Comparison of ENCODE assay signal across 9 mouse cellular contexts in the genomic region with DNA sequence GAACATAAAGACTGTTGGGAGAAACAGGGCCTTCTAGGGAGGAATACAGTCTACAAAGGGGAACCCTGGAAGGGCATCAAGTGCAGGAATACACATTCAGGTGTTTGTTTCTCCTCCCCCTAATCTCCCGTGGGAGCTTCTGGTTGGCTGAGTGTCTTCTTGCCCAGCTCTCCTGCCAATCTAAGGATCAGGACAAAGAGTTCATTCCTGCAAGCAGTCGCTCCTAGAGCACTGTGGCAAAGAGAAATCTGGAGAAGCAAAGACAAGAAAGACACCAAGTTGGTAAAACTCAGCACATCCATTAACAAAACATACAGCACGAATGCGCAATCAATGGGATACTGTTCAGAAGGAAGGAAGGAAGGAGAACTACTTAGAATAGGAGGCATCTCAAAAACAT. TPM values are rescaled to one million over a fixed set of nuclear protein-coding genes. Genes with fewer than 3 reads are reported as not detected.
A peak's percentile ranks its signal among the peaks of the same experiment; 100 is the strongest.
DNase-seq lines count a peak whose midpoint lies in the region; ATAC-seq and TF ChIP-seq lines count a peak whose summit lies in the region.
"Had no signal": no experiment of that assay in that cellular context is flagged by ENCODE, and none has a peak within 500 bp of the region (broad histone marks: within the 10 kb centered on the region; RNA-seq: fewer than 3 reads in every experiment).

No protein-coding gene starts in this region.

- peaks cover 3% of the 10 kb centered on the region; the same call in 1 of the 2 replicates for H3K4me1 ChIP-seq in lung, embryonic 14.5 days (ENCODE audit: insufficient read depth)
- H3K4me1 ChIP-seq in forebrain, embryonic 15.5 days, result peaks cover 12% of the 10 kb centered on the region
- H3K4me1 ChIP-seq in kidney, embryonic 16.5 days (ENCODE audit: insufficient read depth, low read length), result peaks cover 10% of the 10 kb centered on the region
- H3K4me1 ChIP-seq in neural tube, embryonic 15.5 days, result peaks cover 11% of the 10 kb centered on the region

- H3K4me3 ChIP-seq in lung, embryonic 14.5 days (ENCODE audit: low read depth, low read length), result no peak overlapping the region
- H3K4me3 ChIP-seq in forebrain, embryonic 15.5 days, result 0 out of 2 replicates have a peak overlapping the region, but pooled peaks have one; percentile 63
- H3K4me3 ChIP-seq in kidney, embryonic 16.5 days (ENCODE audit: low read length), result peak overlapping the region; percentile 60
- no peak overlapping the region for H3K4me3 ChIP-seq in neural tube, embryonic 15.5 days (replicated peaks)

- H3K36me3 ChIP-seq in lung, embryonic 14.5 days (ENCODE audit: insufficient read depth), result no peaks in the 10 kb centered on the region
- no peaks in the 10 kb centered on the region for H3K36me3 ChIP-seq in forebrain, embryonic 15.5 days
- H3K36me3 ChIP-seq in kidney, embryonic 16.5 days (ENCODE audit: insufficient read depth, low read length), result no peaks in the 10 kb centered on the region
- H3K36me3 ChIP-seq in neural tube, embryonic 15.5 days, result no peaks in the 10 kb centered on the region

- peak overlapping the region; percentile 77 for H3K4me2 ChIP-seq in lung, embryonic 14.5 days
- H3K4me2 ChIP-seq in forebrain, embryonic 15.5 days (replicated peaks), result peak overlapping the region; percentile 58
- H3K4me2 ChIP-seq in kidney, embryonic 16.5 days (replicated peaks; ENCODE audit: low read depth, low read length), result peak overlapping the region; percentile 63
- H3K4me2 ChIP-seq in neural tube, embryonic 15.5 days, result peak overlapping the region; percentile 59

- no peaks in the 10 kb centered on the region for H3K27me3 ChIP-seq in lung, embryonic 14.5 days (ENCODE audit: insufficient read depth, low read length)
- H3K27me3 ChIP-seq in forebrain, embryonic 15.5 days, result no peaks in the 10 kb centered on the region
- H3K27me3 ChIP-seq in kidney, embryonic 16.5 days (ENCODE audit: insufficient read depth, low read length), result no peaks in the 10 kb centered on the region
- H3K27me3 ChIP-seq in neural tube, embryonic 15.5 days (replicated peaks), result no peaks in the 10 kb centered on the region

- ATAC-seq in lung, embryonic 14.5 days (ENCODE audit: insufficient read depth), result no peak
- no peak for ATAC-seq in forebrain, embryonic 15.5 days (replicated peaks)
- no peak for ATAC-seq in kidney, embryonic 16.5 days (ENCODE audit: low FRiP score, low TSS enrichment)
- ATAC-seq in neural tube, embryonic 15.5 days (ENCODE audit: low FRiP score), result no peak

- H3K9ac ChIP-seq in lung, embryonic 14.5 days, result no peak overlapping the region
- no peak overlapping the region for H3K9ac ChIP-seq in forebrain, embryonic 15.5 days (replicated peaks)
- H3K9ac ChIP-seq in kidney, embryonic 16.5 days (replicated peaks; ENCODE audit: low read length), result peak overlapping the region; percentile 85
- H3K9ac ChIP-seq in neural tube, embryonic 15.5 days (replicated peaks), result peak overlapping the region; percentile 64; the same call in 1 of the 2 replicates

- H3K27ac ChIP-seq in lung, embryonic 14.5 days (ENCODE audit: low read depth), result no peak overlapping the region
- H3K27ac ChIP-seq in forebrain, embryonic 15.5 days (replicated peaks), result no peak overlapping the region
- no peak overlapping the region for H3K27ac ChIP-seq in kidney, embryonic 16.5 days (ENCODE audit: low read length)
- H3K27ac ChIP-seq in neural tube, embryonic 15.5 days (replicated peaks), result no peak overlapping the region

- DNase-seq in lung, embryonic 14.5 days, result no peak
- DNase-seq in lung, postnatal 10 days, result no peak
- no peak for DNase-seq in left cerebral cortex, adult 9 months (ENCODE audit: low spot score in 2 of 2)
- no peak for DNase-seq in thymus, postnatal 0 days (ENCODE audit: low spot score)
- no peak for DNase-seq in gastrocnemius, postnatal 25 days
- DNase-seq: adrenal gland, postnatal 25 days had no signal

- 77% methylated on average over 4 of the region's 4 CpGs for WGBS in lung, embryonic 14.5 days
- WGBS in forebrain, embryonic 15.5 days, result 81% methylated on average over 4 of the region's 4 CpGs
- WGBS in kidney, embryonic 16.5 days, result 79% methylated on average over 4 of the region's 4 CpGs
- 85% methylated on average over 4 of the region's 4 CpGs for WGBS in neural tube, embryonic 15.5 days

- H3K9me3 ChIP-seq in lung, embryonic 14.5 days (ENCODE audit: low read depth, low read length), result no peaks in the 10 kb centered on the region
- H3K9me3 ChIP-seq in forebrain, embryonic 15.5 days, result no peaks in the 10 kb centered on the region
- H3K9me3 ChIP-seq in kidney, embryonic 16.5 days (ENCODE audit: low read length), result no peaks in the 10 kb centered on the region
- H3K9me3 ChIP-seq in neural tube, embryonic 15.5 days (replicated peaks), result no peaks in the 10 kb centered on the region

- TF ChIP-seq CTCF in lung, embryonic 14.5 days (IDR thresholded peaks at IDR 0.05; ENCODE audit: low read depth), result no peak

RNA-seq across cellular contexts. Expression of gene Cpped1, which starts 1.4 kb away (rescaled TPM):
- polyA plus RNA-seq in lung, embryonic 14.5 days (2014; fragmentation: Nextera tagmentation; extraction: Ambion mirVana), result 24.3 and 26.0 TPM in 2 replicates
- 13.6 and 14.3 TPM in 2 replicates for polyA plus RNA-seq in forebrain, embryonic 15.5 days (2015; fragmentation: Nextera tagmentation; extraction: Ambion mirVana)
- polyA plus RNA-seq in kidney, embryonic 16.5 days (2015; fragmentation: Nextera tagmentation; extraction: Ambion mirVana), result 32.2 and 33.5 TPM in 2 replicates
- 12.8 and 16.7 TPM in 2 replicates for polyA plus RNA-seq in neural tube, embryonic 15.5 days (2015; fragmentation: Nextera tagmentation; extraction: Ambion mirVana)
- 10.6 and 10.7 TPM in 2 replicates for polyA plus RNA-seq in thymus, postnatal 0 days (2015; fragmentation: Nextera tagmentation; extraction: Ambion mirVana)
- total RNA-seq in gastrocnemius, postnatal 25 days (2021), result 10 to 100 TPM; 29.5 to 33.1 TPM

Comparison
In these comparisons a context has a peak if more than half of its experiments do, and no peak if none do; other contexts are left out.
1. H3K4me3 ChIP-seq: peak in forebrain, embryonic 15.5 days (single experiment) and kidney, embryonic 16.5 days (single experiment); none in lung, embryonic 14.5 days (single experiment) and neural tube, embryonic 15.5 days (single experiment).
2. H3K9ac ChIP-seq: peak in kidney, embryonic 16.5 days (single experiment) and neural tube, embryonic 15.5 days (single experiment); none in lung, embryonic 14.5 days (single experiment) and forebrain, embryonic 15.5 days (single experiment).
3. Peak in every context shown above with its lines, with median percentiles within 50 percentile points of each other: H3K4me2 ChIP-seq.